Mouse (Mus musculus): ENCODE data around the gene Krtap28-10.
A peak's percentile ranks its signal among the peaks of the same experiment; 100 is the strongest.

The Krtap28-10 gene

GRCm38 (mm10) chr1:83042380-83042779 lies at the start of gene Krtap28-10:
TSS of gene Krtap28-10 (minus strand) at chr1:83042480.
- DNase-seq (ENCODE audit: low spot score in 2 of 2), result no peak

- no peak for DNase-seq (ENCODE audit: low spot score in 2 of 2)
Observed at GRCm38 (mm10) chr1:83091268-83091667, 49.0 kb upstream of the Krtap28-10 start.

- no peak for DNase-seq (ENCODE audit: low spot score in 2 of 2)
Observed at GRCm38 (mm10) chr1:83084790-83085189, 42.5 kb upstream of the Krtap28-10 start.

DNA sequence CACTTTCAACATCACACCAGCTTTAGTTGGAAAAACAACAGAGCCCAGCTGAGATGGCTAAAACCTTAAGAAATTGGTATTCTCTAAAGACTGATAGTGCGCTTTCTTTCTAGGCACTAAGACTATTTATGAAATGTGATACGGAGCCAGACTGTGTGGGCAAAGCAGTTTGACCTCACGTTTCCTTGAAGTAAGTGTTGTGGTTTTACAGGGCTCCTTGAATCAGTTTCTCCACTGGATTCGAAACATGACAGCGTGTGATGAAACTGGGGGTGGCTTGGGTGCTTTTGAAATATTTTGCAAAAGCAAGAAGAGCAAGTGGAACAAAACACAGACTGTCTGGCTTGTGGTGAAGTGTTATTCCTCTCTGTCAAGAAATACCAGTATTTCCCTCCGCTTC lies 34.7 kb upstream of the Krtap28-10 start:
- no peak for DNase-seq (ENCODE audit: low spot score in 2 of 2)

- peak in 1 of 2 experiments; percentile 22 for DNase-seq (ENCODE audit: low spot score in 2 of 2)
Observed at GRCm38 (mm10) chr1:83076190-83076917, 34.1 kb upstream of the Krtap28-10 start.

DNA sequence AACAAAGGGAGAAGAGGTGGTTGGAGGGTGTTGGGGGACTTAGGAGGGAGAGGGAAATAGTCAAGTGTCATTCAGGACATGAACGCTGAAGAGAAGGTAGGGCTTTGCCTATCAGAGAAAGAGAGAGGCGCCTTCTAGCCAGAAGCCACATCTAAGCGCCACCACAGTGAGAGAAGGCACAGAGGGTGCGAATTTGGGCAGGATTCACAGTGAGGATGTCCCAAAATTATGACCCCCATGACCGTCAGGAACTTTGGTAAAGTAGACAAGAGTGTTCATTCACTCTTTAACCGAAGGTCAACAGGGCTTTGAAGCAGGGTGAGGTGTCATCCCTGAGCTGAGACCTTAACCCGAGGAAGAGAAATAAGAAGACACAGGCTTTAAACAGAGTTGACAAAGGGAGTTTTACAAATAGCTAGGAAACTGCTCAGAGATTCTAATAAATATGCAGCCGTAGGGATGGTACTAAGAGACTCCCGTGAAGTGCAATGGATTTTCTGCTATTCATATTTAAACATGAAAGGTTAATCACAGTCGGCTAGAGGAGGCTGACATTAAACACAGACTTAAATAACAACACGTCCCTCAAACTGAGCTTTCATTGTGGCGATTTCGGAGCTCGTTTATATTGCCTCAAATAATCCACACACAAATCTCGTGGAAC lies 33.4 kb upstream of the Krtap28-10 start:
- no peak for DNase-seq (ENCODE audit: low spot score in 2 of 2)

GRCm38 (mm10) chr1:83067205-83067604 lies 24.9 kb upstream of the Krtap28-10 start:
- DNase-seq (ENCODE audit: low spot score in 2 of 2), result no peak

DNA sequence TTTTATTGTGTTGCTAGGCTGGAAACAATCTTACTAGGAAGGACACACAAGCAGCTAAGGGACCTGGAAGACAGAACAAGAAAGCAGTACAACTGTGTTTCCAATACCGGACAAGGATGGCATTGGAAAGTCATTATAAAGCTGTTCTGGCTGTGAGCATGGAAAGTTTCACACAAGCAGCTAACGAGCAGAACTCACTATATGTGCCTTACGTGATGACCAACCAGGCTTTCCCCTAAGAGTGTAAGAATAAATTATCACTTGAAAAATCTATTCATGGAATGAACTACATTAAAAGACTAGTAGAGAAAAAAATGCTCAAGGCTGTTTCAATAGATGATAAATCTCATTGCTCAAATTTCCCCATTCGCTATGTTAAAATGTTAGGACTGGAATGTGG lies 24.3 kb upstream of the Krtap28-10 start:
- no peak for DNase-seq (ENCODE audit: low spot score in 2 of 2)

DNA sequence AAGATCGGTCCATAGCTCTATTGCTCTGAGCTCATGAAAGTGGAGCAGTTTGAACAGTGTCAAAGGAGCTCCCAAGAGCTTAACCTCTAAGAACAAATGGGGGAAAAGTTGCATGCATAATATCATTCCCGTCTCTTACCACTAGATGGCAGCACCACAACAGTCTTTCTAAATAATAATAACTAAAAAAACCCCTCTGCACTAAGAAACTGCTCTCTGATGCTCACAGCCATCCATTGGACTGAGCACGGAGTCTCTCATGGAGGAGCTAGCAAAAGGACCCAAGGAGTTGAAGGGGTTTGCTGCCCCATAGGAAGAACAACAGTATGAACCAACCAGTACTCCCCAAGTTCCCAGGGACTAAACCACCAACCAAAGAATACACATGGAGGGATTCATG lies 22.6 kb upstream of the Krtap28-10 start:
- DNase-seq (ENCODE audit: low spot score in 2 of 2), result no peak

DNA sequence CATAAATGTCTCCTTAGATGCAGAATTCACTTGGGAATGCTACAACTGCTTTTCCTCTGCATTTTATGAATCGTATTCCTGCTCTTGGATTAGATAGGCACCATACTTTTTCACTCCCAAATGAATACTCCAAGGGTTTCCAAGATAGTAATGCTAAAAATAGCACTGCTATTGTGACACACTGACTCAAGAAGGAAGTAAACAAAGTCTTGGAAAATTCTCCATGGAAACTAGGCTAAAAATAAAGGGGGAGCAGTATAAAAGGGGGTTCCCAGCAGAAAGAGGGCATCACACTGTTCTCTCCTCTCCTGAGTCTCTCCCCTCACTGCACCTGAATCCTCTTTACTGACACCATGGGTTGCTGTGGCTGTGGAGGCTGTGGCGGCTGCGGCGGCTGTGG lies 18.4 kb upstream of the Krtap28-10 start, which contains the start of gene Krtap28-13:
Krtap28-13 (plus strand) TSS at position 288 of the 400 bp plus-strand sequence.
- no peak for DNase-seq (ENCODE audit: low spot score in 2 of 2)

- DNase-seq (ENCODE audit: low spot score in 2 of 2), result no peak
Observed at GRCm38 (mm10) chr1:83059278-83059677, 17.0 kb upstream of the Krtap28-10 start, which contains the start of gene A030005K14Rik. TSS of gene A030005K14Rik (minus strand) at chr1:83059378.

- no peak for DNase-seq (ENCODE audit: low spot score in 2 of 2)
Observed at GRCm38 (mm10) chr1:83058481-83058880, 16.2 kb upstream of the Krtap28-10 start.

DNA sequence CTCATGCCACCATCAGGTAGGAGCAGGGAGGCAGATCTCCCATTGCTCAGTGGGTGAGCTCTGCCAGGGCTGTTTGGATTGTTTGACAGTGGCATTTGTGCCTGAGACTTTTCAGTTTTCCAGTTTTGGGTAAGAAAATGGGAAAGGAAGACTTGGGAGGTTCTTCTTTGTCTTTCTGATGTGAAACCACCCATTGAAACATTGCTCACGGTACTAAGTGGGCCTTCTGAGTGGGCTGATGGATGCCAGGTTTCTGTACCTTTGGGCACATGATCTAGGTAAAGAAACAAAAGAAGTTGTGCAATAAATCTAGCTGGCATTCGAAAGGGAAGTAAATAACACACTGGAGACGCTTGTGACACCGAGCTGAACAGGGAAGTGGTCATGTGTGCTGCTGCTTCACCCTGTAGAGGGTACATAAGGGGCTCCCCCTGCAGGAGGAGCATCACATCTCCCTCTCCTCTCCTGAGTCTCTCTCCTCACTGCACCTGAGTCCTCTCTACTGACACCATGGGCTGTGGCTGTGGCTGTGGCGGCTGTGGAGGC lies 2.7 kb upstream of the Krtap28-10 start, which contains the start of gene Gm47969:
Gm47969 (plus strand) TSS at position 51 of the 546 bp plus-strand sequence.
- DNase-seq (ENCODE audit: low spot score in 2 of 2), result no peak

- DNase-seq (ENCODE audit: low spot score in 2 of 2), result no peak
Observed at GRCm38 (mm10) chr1:83039080-83039479, 3.2 kb downstream of the Krtap28-10 start.

DNA sequence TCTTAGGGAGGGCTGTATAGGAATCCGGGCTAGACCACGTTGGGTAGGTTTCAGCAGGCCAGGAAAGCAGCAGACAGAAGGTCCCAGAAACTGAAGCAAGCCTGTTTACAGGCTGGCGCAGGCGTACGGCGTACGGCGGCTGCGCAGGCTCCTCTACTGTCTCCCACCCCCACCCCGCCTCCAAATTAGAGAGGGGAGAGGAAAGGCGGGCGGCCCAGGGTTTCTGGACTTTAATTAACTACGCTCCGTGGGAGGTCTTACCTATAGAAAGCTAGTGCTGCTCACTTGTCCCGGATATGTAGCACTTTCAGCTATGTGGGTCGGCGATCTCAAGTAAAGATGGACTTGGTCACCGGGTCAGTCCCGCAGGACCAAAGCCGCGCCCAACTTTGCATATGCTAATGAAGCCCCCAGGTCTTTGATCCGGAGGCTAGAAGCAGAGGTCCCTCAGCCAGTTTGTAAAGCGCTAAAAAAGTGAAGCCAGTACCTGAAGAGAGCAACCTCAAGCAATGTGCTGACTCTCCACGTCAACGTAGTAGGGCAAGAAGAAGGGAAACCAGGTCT lies 4.1 kb downstream of the Krtap28-10 start, which contains the start of gene Slc19a3:
Slc19a3 (minus strand) TSS at position 340 of the 564 bp plus-strand sequence.
- peak in 1 of 2 experiments; percentile 8 for DNase-seq (ENCODE audit: low spot score in 2 of 2)

- no peak for DNase-seq (ENCODE audit: low spot score in 2 of 2)
Observed at GRCm38 (mm10) chr1:83036892-83037667, 5.2 kb downstream of the Krtap28-10 start.

DNA sequence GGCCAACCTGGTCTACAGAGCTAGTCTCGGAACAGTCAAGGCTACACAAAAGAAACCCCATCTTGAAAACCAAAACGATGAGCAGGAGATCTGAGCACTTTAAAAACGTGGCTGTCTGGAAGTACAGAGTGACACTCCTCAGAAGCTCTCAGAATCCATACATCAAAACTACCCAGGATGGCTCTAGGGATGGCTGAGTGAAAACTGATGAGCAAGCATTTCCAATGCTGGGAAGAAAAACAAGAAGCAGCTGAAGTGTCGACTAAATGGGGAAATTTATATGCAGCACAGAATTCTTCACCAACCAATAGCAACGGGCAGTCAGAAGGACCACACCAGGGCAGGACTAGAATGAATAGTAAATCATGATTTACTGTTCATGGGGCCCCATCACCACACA lies 7.8 kb downstream of the Krtap28-10 start:
- no peak for DNase-seq (ENCODE audit: low spot score in 2 of 2)

GRCm38 (mm10) chr1:83032508-83032907 lies 9.8 kb downstream of the Krtap28-10 start:
- DNase-seq (ENCODE audit: low spot score in 2 of 2), result no peak

- DNase-seq (ENCODE audit: low spot score in 2 of 2), result no peak
Observed at GRCm38 (mm10) chr1:83031950-83032349, 10.3 kb downstream of the Krtap28-10 start.

- no peak for DNase-seq (ENCODE audit: low spot score in 2 of 2)
Observed at GRCm38 (mm10) chr1:83016556-83016955, 25.7 kb downstream of the Krtap28-10 start.

DNA sequence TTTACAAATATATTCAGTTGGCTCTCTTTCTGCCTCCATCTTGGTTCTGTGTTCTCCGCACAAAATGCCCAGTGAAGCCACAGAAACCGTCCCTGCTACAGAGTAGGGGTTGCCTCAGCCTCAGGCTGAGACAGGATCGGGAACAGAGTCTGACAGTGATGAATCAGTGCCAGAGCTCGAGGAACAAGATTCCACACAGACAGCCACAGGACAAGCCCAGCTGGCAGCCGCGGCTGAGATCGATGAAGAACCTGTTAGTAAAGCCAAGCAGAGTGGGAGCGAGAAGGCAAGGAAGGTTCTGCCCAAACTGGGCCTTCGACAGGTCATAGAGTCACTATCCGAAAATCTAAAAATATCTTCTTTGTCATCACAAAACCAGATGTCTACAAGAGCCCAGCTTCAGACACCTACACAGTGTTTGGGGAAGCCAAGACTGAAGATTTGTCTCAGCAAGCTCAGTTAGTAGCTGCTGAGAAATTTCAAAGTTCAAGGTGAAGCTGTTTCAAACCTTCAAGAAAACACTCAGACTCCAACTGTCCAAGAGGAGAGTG lies 26.9 kb downstream of the Krtap28-10 start:
- no peak for DNase-seq (ENCODE audit: low spot score in 2 of 2)

Measured in frontal cortex, postnatal 14 days (tissue).